Mouse (Mus musculus): ENCODE results near the gene Cux2. TPM values are rescaled to one million over a fixed set of nuclear protein-coding genes. Genes with fewer than 3 reads are reported as not detected.

Cux2 gene
- polyA plus RNA-seq, 1 experiment from 2014 or later = 33.7 TPM

- ATAC-seq (replicated peaks) = no peak
- Histone ChIP-seq H3K27ac (replicated peaks) (peak overlapping the region; percentile 85), H3K9me3 (no peaks in the 10 kb centered on the region), H3K4me3 (no peak overlapping the region), H3K36me3 (no peaks in the 10 kb centered on the region), H3K27me3 (no peaks in the 10 kb centered on the region), H3K9ac (replicated peaks) (no peak overlapping the region), H3K4me1 (peaks cover 6% of the 10 kb centered on the region), H3K4me2 (replicated peaks) (no peak overlapping the region)
- WGBS = 84% methylated on average over 7 of the region's 7 CpGs
Measured at GRCm38 (mm10) chr5:122079796-122080195, 29.9 kb upstream of the Cux2 start.

DNA sequence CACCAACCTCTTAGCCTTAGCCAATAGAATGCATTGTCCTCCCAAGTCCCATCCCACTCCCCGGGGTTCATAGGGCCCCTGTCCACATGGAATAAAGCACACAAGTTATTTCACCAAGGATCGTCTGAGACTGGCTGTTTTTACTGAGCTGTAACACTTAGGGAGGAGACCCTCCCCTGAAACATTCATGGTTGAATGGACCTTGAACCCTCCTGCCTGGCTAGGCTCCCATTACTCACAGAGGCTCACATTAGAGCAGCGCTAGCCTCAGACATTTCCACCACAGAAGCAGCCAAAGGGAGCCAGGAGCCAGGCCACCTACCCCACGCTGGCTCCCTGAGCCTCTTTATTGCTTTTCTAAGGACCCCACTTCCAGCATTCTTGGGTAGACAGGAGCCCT lies 27.3 kb upstream of the Cux2 start:
- Histone ChIP-seq H3K36me3 (no peaks in the 10 kb centered on the region), H3K4me2 (replicated peaks) (no peak overlapping the region), H3K9ac (replicated peaks) (no peak overlapping the region), H3K27me3 (no peaks in the 10 kb centered on the region), H3K4me3 (no peak overlapping the region), H3K9me3 (no peaks in the 10 kb centered on the region), H3K4me1 (peaks cover 6% of the 10 kb centered on the region), H3K27ac (replicated peaks) (no peak overlapping the region)
- no peak for ATAC-seq (replicated peaks)
- 65% methylated on average over 4 of the region's 4 CpGs for WGBS

- 56% methylated on average over 3 of the region's 3 CpGs for WGBS
- no peak overlapping the region for H3K4me2 ChIP-seq (replicated peaks)
- no peaks in the 10 kb centered on the region for H3K27me3 ChIP-seq
- no peak overlapping the region for H3K27ac ChIP-seq (replicated peaks)
- ATAC-seq (replicated peaks) = no peak
- H3K4me1 ChIP-seq = peaks cover 3% of the 10 kb centered on the region
- no peaks in the 10 kb centered on the region for H3K36me3 ChIP-seq
- H3K4me3 ChIP-seq = no peak overlapping the region
- H3K9ac ChIP-seq (replicated peaks) = no peak overlapping the region
- H3K9me3 ChIP-seq = no peaks in the 10 kb centered on the region
Measured at GRCm38 (mm10) chr5:122075736-122076135, 25.8 kb upstream of the Cux2 start.

DNA sequence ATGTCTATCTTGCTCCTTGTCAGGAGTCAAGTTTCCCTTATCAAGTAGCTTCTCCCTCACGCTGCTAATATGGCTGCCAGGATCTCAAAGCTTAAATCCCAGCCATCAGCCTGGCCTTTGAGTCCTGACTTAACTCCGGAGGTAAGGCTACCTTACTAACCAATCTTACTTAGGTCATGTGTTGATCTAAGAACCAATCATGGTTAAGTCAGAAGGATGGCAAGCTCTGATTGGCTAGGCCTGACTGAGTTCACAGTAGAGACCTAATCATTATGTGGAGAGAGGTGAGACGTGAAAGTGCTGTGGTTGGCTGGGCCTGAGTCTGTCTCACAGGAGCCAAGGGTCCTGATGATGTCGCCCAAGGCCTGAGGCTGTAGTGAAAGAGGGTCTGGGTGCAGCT lies 22.1 kb upstream of the Cux2 start:
- Histone ChIP-seq H3K4me1 (no peaks in the 10 kb centered on the region), H3K36me3 (no peaks in the 10 kb centered on the region), H3K27ac (replicated peaks) (no peak overlapping the region), H3K27me3 (no peaks in the 10 kb centered on the region), H3K9me3 (no peaks in the 10 kb centered on the region), H3K4me3 (no peak overlapping the region), H3K4me2 (replicated peaks) (no peak overlapping the region), H3K9ac (replicated peaks) (no peak overlapping the region)
- no peak for ATAC-seq (replicated peaks)
- 73% methylated on average over 4 of the region's 4 CpGs for WGBS

- Histone ChIP-seq H3K4me1 (no peaks in the 10 kb centered on the region), H3K4me3 (no peak overlapping the region), H3K27me3 (no peaks in the 10 kb centered on the region), H3K9ac (replicated peaks) (no peak overlapping the region), H3K9me3 (no peaks in the 10 kb centered on the region), H3K27ac (replicated peaks) (no peak overlapping the region), H3K4me2 (replicated peaks) (no peak overlapping the region), H3K36me3 (no peaks in the 10 kb centered on the region)
- ATAC-seq (replicated peaks) = no peak
- WGBS = 89% methylated on average over 16 of the region's 16 CpGs
Measured at GRCm38 (mm10) chr5:122070963-122071800, 21.3 kb upstream of the Cux2 start.

DNA sequence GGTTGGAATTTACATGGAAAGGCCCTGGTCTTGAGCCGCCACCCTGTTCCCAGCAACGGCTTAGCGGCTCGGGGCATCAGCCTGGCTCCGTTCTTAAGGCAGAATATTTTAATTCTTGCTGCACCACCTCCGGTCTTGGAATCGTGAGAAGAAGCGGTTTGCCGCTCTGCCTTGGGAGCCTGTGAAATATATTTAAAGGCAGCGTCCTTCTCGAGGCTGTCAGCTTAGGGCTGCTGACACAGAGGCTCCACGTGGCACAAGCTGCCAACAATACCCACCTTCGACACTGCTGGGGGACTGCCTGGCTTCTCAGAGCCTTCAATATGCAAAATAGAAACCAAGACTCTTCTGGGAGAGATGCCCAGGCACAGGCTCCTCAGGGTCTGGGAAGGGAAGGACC lies 18.7 kb upstream of the Cux2 start:
- 67% methylated on average over 13 of the region's 13 CpGs for WGBS

GRCm38 (mm10) chr5:122063204-122063933 lies 13.5 kb upstream of the Cux2 start:
- WGBS = 70% methylated on average over 25 of the region's 25 CpGs
- no peak overlapping the region for H3K4me3 ChIP-seq
- H3K4me2 ChIP-seq (replicated peaks) = no peak overlapping the region
- no peaks in the 10 kb centered on the region for H3K9me3 ChIP-seq
- no peak overlapping the region for H3K9ac ChIP-seq (replicated peaks)
- peaks cover 3% of the 10 kb centered on the region; the same call in 1 of the 2 replicates for H3K27me3 ChIP-seq
- no peaks in the 10 kb centered on the region for H3K36me3 ChIP-seq
- no peak overlapping the region for H3K27ac ChIP-seq (replicated peaks)
- no peak for ATAC-seq (replicated peaks)
- H3K4me1 ChIP-seq = peaks cover 15% of the 10 kb centered on the region

More for the DNA sequence above, 18.7 kb upstream of the Cux2 start:
- Histone ChIP-seq H3K4me3 (no peak overlapping the region), H3K27ac (replicated peaks) (no peak overlapping the region), H3K36me3 (no peaks in the 10 kb centered on the region), H3K9me3 (no peaks in the 10 kb centered on the region), H3K4me1 (no peaks in the 10 kb centered on the region), H3K4me2 (replicated peaks) (no peak overlapping the region), H3K27me3 (no peaks in the 10 kb centered on the region), H3K9ac (replicated peaks) (no peak overlapping the region)
- no peak for ATAC-seq (replicated peaks)

GRCm38 (mm10) chr5:122062479-122062878 lies 12.6 kb upstream of the Cux2 start:
- 34% methylated on average over 12 of the region's 12 CpGs for WGBS
- H3K9ac ChIP-seq (replicated peaks) = no peak overlapping the region
- no peaks in the 10 kb centered on the region for H3K9me3 ChIP-seq
- ATAC-seq (replicated peaks) = no peak
- H3K27me3 ChIP-seq = peaks cover 3% of the 10 kb centered on the region; the same call in 1 of the 2 replicates
- H3K4me3 ChIP-seq = no peak overlapping the region
- no peaks in the 10 kb centered on the region for H3K36me3 ChIP-seq
- H3K4me1 ChIP-seq = peaks cover 15% of the 10 kb centered on the region
- H3K4me2 ChIP-seq (replicated peaks) = no peak overlapping the region
- no peak overlapping the region for H3K27ac ChIP-seq (replicated peaks)

- Histone ChIP-seq H3K27ac (replicated peaks) (no peak overlapping the region), H3K27me3 (peaks cover 3% of the 10 kb centered on the region; the same call in 1 of the 2 replicates), H3K4me3 (no peak overlapping the region), H3K9ac (replicated peaks) (no peak overlapping the region), H3K4me1 (peaks cover 15% of the 10 kb centered on the region), H3K9me3 (no peaks in the 10 kb centered on the region), H3K36me3 (no peaks in the 10 kb centered on the region), H3K4me2 (replicated peaks) (no peak overlapping the region)
- WGBS = 31% methylated on average over 10 of the region's 12 CpGs
- no peak for ATAC-seq (replicated peaks)
Measured at GRCm38 (mm10) chr5:122060767-122061333, 10.9 kb upstream of the Cux2 start.

GRCm38 (mm10) chr5:122059060-122060017 lies 9.4 kb upstream of the Cux2 start:
- WGBS = 25% methylated on average over 39 of the region's 39 CpGs
- Histone ChIP-seq H3K27ac (replicated peaks) (no peak overlapping the region), H3K27me3 (peaks cover 3% of the 10 kb centered on the region; the same call in 1 of the 2 replicates), H3K36me3 (no peaks in the 10 kb centered on the region), H3K4me2 (replicated peaks) (peak overlapping the region; percentile 33), H3K4me3 (0 out of 2 replicates have a peak overlapping the region, but pooled peaks have one; percentile 12), H3K9ac (replicated peaks) (no peak overlapping the region), H3K4me1 (peaks cover 20% of the 10 kb centered on the region), H3K9me3 (no peaks in the 10 kb centered on the region)
- peak; percentile 23; the same call in 1 of the 2 replicates for ATAC-seq (replicated peaks)

- Histone ChIP-seq H3K27me3 (peaks cover 3% of the 10 kb centered on the region; the same call in 1 of the 2 replicates), H3K9me3 (no peaks in the 10 kb centered on the region), H3K9ac (replicated peaks) (no peak overlapping the region), H3K4me2 (replicated peaks) (no peak overlapping the region), H3K36me3 (no peaks in the 10 kb centered on the region), H3K4me1 (peaks cover 35% of the 10 kb centered on the region), H3K27ac (replicated peaks) (no peak overlapping the region), H3K4me3 (no peak overlapping the region)
- no peak for ATAC-seq (replicated peaks)
- 70% methylated on average over 6 of the region's 6 CpGs for WGBS
Measured at GRCm38 (mm10) chr5:122057622-122058021, 7.7 kb upstream of the Cux2 start.

Data from forebrain, embryonic 15.5 days (tissue).